Mouse (Mus musculus) E14TG2a.4 (cell line): ENCODE measurements at regions not wholly inside any gene's neighbourhood (a gene's known extent, or its start where the extent isn't known, plus 50 kb on each side); places are given as distances from the start of the nearest gene placed in this dataset.

ENCODE experiments used
- H3K27me3 ChIP-seq: 2 replicates; pipeline ENCODE4 v1.6.1; 2014; ENCODE audit warnings: low read length, control low read depth; ENCODE audit not compliant: insufficient read depth
- H3K36me3 ChIP-seq: 2 replicates; pipeline ENCODE4 v1.6.1; 2014; ENCODE audit warnings: low read length, control low read depth; ENCODE audit not compliant: insufficient read depth
- H3K4me1 ChIP-seq: replicated peaks from 2 replicates; pipeline ENCODE4 v1.6.1; 2014; ENCODE audit warnings: low read depth, low read length, control low read depth
- H3K4me3 ChIP-seq: replicated peaks from 2 replicates; pipeline ENCODE4 v1.5.1; 2014; ENCODE audit warnings: mild to moderate bottlenecking, low read length
- H3K9me3 ChIP-seq: 2 replicates; pipeline ENCODE4 v1.6.1; 2014; ENCODE audit warnings: low read length, control low read depth
- CTCF ChIP-seq: conservative IDR thresholded peaks from 2 replicates; pipeline ENCODE4 v1.5.1; 2014; ENCODE audit warnings: low read length
- NANOG ChIP-seq: IDR thresholded peaks from 2 replicates; pipeline ENCODE4 v1.6.1; 2014; ENCODE audit warnings: borderline replicate concordance, low read length, mixed read lengths
- POU5F1 ChIP-seq: IDR thresholded peaks from 2 replicates; pipeline ENCODE4 v1.6.1; 2014; ENCODE audit warnings: low read length, borderline replicate concordance

DNA sequence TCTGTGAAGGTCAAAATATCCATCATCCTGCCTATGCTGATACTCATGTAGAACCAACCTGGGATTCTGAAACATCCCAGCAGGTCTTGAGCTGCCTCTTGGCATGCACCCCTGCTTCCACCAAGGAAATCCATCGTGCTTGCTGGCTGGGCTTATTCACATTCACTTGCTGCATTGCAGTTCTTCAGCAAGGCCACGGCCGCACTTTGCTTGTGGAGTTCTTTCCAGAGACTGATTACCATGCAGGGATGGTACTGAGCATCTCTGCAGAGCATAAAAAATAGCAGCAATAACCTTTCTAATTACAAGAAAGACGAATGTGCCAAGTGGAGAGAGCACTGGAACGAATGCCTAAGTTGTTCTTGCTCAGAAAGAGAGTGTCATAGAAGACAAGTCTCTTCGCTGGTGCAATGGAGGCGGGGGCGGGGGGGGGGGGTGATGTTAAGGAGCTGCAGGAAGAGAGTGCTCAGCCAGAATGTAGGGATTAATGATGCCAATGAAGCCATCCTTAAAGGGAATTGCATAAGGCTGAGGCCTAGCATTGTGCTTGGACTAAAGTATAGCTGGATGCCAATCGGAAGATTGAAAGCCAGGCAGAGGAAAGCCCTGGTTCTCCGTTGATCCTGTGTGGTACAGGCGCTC lies 205.9 kb downstream of the AI593442 start:
- no peaks in the 10 kb centered on the region for H3K27me3 ChIP-seq
- H3K4me1 ChIP-seq, result no peaks in the 10 kb centered on the region
- H3K4me3 ChIP-seq, result no peak overlapping the region
- H3K9me3 ChIP-seq, result no peaks in the 10 kb centered on the region
- no peaks in the 10 kb centered on the region for H3K36me3 ChIP-seq
- TF ChIP-seq CTCF (no peak), NANOG (no peak), POU5F1 (no peak)

DNA sequence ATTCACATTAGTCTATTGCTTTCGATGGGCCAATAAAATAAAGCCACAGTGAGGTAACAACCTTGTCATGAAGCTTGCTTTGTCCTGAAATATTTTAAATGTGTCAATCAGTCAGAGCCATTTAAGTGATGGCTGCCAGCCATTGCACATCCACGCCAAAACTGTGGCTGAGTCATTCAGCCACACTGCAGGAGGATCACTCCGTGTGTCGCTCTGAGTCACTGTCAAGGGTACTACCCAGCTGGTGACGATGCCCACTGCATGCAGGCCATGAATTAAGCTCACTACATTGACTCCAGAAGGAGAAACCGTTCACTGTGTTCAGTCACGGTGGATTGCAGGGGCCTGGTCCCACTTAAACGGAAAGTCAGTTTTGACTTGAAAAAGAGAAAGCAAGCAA lies 206.7 kb downstream of the AI593442 start:
- H3K36me3 ChIP-seq, result no peaks in the 10 kb centered on the region
- H3K4me1 ChIP-seq, result no peaks in the 10 kb centered on the region
- H3K27me3 ChIP-seq, result no peaks in the 10 kb centered on the region
- no peak for TF ChIP-seq CTCF
- no peak for TF ChIP-seq POU5F1
- no peak for TF ChIP-seq NANOG
- H3K9me3 ChIP-seq, result no peaks in the 10 kb centered on the region
- no peak overlapping the region for H3K4me3 ChIP-seq

DNA sequence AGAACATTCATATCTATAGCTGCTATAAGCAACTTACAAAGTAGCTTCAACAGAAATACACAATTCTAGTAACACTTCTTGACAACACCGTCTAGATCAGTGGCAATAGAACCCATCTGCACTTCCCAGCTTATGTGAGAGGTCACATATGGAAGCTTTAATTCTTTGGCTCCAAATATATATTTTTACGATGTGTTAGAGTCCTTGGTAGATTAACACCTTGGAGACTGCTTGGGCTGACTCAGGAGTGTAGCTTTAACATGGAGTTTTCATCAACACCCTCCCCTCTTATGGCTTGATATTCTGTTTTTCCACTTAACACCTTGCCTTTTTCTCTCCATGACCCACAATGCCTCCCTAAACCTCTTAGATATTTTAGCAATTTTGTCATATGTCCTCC lies 221.1 kb downstream of the AI593442 start:
- no peak for TF ChIP-seq POU5F1
- no peak for TF ChIP-seq CTCF
- TF ChIP-seq NANOG, result no peak
- no peaks in the 10 kb centered on the region for H3K27me3 ChIP-seq
- H3K4me1 ChIP-seq, result no peaks in the 10 kb centered on the region
- H3K9me3 ChIP-seq, result no peaks in the 10 kb centered on the region
- H3K36me3 ChIP-seq, result no peaks in the 10 kb centered on the region
- no peak overlapping the region for H3K4me3 ChIP-seq

DNA sequence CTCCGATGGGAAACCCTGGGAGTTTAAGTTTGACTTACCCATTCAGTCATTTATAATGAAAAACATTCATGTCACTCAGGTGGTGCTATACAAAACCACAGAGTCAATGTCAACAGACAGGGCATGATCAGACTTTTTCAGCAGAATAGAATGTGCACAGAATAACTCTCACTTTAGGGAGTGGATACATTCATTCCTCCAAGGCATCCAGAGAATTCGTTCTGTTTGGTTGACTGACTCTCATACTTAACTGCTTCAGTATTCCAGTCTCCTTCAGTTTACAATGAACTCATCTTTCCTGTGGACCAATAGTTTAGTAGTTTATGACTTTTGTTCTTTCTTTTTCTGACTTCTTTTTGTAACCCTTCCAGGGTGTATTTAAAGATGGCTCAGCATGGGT lies 225.1 kb downstream of the AI593442 start:
- TF ChIP-seq POU5F1 (no peak), CTCF (no peak), NANOG (no peak)
- Histone ChIP-seq H3K4me1 (no peaks in the 10 kb centered on the region), H3K9me3 (no peaks in the 10 kb centered on the region), H3K36me3 (no peaks in the 10 kb centered on the region), H3K27me3 (no peaks in the 10 kb centered on the region), H3K4me3 (no peak overlapping the region)

DNA sequence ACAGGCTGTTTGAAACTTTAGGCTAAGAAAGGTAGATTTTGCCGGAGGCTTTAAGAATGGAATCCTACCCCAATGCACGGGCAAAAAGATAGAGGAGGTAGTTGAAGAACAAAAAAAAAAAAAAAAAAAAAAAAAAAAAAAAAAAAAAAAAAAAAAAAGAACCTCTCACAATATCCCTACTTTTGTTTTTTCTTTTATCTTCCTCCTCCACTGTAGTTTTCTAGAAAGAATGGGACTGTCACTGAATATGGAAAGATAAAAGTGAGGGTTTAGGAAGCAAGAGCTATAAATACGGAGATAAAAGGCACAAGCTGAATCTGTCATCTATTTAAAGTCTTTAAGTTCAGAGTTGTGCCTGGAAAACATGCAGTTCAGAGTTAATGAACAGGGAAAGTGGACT lies 227.8 kb downstream of the AI593442 start:
- TF ChIP-seq CTCF, result no peak
- no peak for TF ChIP-seq POU5F1

DNA sequence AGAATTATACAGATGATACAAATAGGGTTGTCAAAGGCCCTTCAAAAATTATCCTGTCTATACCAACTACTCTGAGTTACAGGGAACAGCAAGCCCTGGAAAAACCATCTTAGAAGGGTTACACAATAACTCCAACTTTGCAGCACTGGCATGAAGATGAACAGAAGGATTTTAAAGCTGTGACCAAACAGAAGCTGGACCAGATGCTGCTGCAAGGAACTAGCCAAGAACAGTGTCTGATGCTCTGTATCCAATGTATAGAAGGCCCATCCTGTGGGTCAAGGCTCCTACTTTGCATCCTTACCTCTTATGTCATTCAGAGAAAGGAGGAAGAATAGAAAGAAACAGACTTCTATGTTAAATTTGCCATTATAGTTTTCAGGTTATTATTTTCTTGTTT lies 231.3 kb downstream of the AI593442 start:
- no peaks in the 10 kb centered on the region for H3K4me1 ChIP-seq
- no peak overlapping the region for H3K4me3 ChIP-seq
- H3K27me3 ChIP-seq, result no peaks in the 10 kb centered on the region
- no peaks in the 10 kb centered on the region for H3K36me3 ChIP-seq
- no peak for TF ChIP-seq CTCF
- no peak for TF ChIP-seq NANOG
- TF ChIP-seq POU5F1, result no peak
- no peaks in the 10 kb centered on the region for H3K9me3 ChIP-seq

More for the DNA sequence above, 227.8 kb downstream of the AI593442 start:
- Histone ChIP-seq H3K27me3 (no peaks in the 10 kb centered on the region), H3K4me1 (no peaks in the 10 kb centered on the region), H3K9me3 (no peaks in the 10 kb centered on the region), H3K4me3 (no peak overlapping the region), H3K36me3 (no peaks in the 10 kb centered on the region)

DNA sequence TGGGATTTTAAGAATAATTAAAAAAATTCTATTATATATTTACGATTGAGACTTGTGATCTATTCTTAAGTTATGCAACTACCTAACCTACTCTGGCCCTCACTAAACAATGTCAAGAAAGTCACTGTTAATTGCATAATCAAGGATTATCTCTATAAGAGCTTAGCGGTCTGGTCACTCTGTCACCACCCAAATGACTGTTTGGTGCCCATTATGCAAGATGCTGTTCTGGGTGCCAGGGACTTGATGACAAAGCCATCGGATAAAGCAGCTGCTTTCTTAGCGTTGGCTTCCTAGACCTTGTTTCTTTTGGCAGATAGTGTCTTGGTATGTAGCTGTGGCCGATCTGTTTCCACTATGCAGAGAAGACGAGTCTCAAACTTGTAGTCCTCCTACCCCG lies 236.4 kb downstream of the AI593442 start:
- H3K9me3 ChIP-seq, result no peaks in the 10 kb centered on the region
- no peak for TF ChIP-seq NANOG
- no peak for TF ChIP-seq CTCF
- TF ChIP-seq POU5F1, result no peak
- H3K27me3 ChIP-seq, result no peaks in the 10 kb centered on the region
- no peaks in the 10 kb centered on the region for H3K4me1 ChIP-seq
- no peak overlapping the region for H3K4me3 ChIP-seq
- no peaks in the 10 kb centered on the region for H3K36me3 ChIP-seq

DNA sequence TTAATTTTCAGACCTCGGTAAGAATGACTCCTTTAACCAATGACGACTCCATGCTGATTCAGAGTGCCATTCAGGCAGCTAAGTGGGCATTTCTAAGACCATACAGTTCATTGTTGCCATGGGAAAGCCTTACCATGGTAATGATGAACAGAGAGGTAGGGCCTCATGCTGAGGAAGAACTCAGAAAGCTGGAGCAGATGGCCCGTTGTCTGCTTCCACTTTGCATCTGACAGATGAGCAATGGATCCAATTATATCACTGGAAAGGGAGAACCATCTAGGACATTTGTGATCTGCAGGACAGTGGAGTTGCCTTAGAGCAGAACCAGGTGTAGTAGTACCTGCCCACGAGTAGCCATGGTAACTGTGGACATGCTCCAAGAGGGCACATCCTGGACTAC lies 245.4 kb downstream of the AI593442 start:
- Histone ChIP-seq H3K36me3 (no peaks in the 10 kb centered on the region), H3K4me3 (no peak overlapping the region), H3K27me3 (no peaks in the 10 kb centered on the region), H3K4me1 (no peaks in the 10 kb centered on the region), H3K9me3 (no peaks in the 10 kb centered on the region)
- TF ChIP-seq CTCF (no peak), NANOG (no peak), POU5F1 (no peak)

DNA sequence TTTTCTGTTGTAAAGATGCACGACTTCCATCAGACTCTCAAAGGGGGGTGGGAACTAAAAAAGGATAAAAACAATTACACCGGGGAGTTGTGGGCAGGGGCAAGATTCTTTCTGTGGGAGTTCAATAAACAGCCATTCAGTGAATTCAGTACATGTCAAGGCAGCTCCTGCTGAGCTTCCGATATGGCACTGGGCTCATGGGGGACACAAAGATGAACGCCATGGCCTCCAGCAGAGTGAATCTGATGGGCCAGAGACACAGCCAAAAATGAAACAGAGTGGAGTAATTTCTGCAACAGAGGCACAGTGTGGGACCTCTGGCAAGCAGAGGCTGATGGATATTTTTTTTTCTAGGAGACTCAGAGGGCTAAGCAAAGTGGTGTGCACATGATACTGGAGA lies 254.2 kb downstream of the AI593442 start:
- H3K9me3 ChIP-seq, result no peaks in the 10 kb centered on the region
- no peaks in the 10 kb centered on the region for H3K4me1 ChIP-seq
- TF ChIP-seq NANOG (no peak), POU5F1 (no peak), CTCF (no peak)

More for the DNA sequence above, 254.2 kb downstream of the AI593442 start:
- Histone ChIP-seq H3K4me3 (no peak overlapping the region), H3K27me3 (no peaks in the 10 kb centered on the region), H3K36me3 (no peaks in the 10 kb centered on the region)
